Mouse (Mus musculus): Measurements from ENCODE around the gene Ndufs8. TPM values are rescaled to one million over a fixed set of nuclear protein-coding genes. Genes with fewer than 3 reads are reported as not detected.

Gene Ndufs8
- polyA plus RNA-seq, 1 experiment from 2014 or later = 361 TPM

GRCm38 (mm10) chr19:3884325-3884990 lies 28.1 kb downstream of the Ndufs8 start:
- ATAC-seq (ENCODE audit: extremely low read depth, insufficient number of reproducible peaks, low FRiP score, low TSS enrichment) = no peak
- Histone ChIP-seq H3K4me2 (no peak overlapping the region), H3K9ac (0 out of 2 replicates have a peak overlapping the region, but pooled peaks have one; percentile 33), H3K4me1 (peaks cover 22% of the 10 kb centered on the region), H3K9me3 (no peaks in the 10 kb centered on the region), H3K36me3 (peaks cover 48% of the 10 kb centered on the region), H3K27me3 (replicated peaks) (0 out of 2 replicates have a peak, but pooled peaks cover 3% of the 10 kb centered on the region), H3K27ac (replicated peaks) (peak overlapping the region; percentile 58), H3K4me3 (no peak overlapping the region)
- 37% methylated on average over 6 of the region's 6 CpGs for WGBS

- peaks cover 33% of the 10 kb centered on the region for H3K36me3 ChIP-seq
- 0 out of 2 replicates have a peak, but pooled peaks cover 3% of the 10 kb centered on the region for H3K27me3 ChIP-seq (replicated peaks)
- H3K9me3 ChIP-seq = no peaks in the 10 kb centered on the region
- H3K4me1 ChIP-seq = peaks cover 22% of the 10 kb centered on the region
- H3K27ac ChIP-seq (replicated peaks) = no peak overlapping the region
- ATAC-seq (ENCODE audit: extremely low read depth, insufficient number of reproducible peaks, low FRiP score, low TSS enrichment) = no peak
- H3K4me3 ChIP-seq = no peak overlapping the region
- WGBS = 87% methylated on average over 4 of the region's 4 CpGs
- H3K4me2 ChIP-seq = no peak overlapping the region
- no peak overlapping the region for H3K9ac ChIP-seq
These were observed 30.4 kb downstream of the Ndufs8 start for GRCm38 (mm10) chr19:3882214-3882613.

- Histone ChIP-seq H3K4me1 (peaks cover 21% of the 10 kb centered on the region), H3K9me3 (no peaks in the 10 kb centered on the region), H3K4me2 (no peak overlapping the region), H3K27ac (replicated peaks) (no peak overlapping the region), H3K9ac (no peak overlapping the region), H3K27me3 (replicated peaks) (no peaks in the 10 kb centered on the region), H3K36me3 (peaks cover 23% of the 10 kb centered on the region), H3K4me3 (no peak overlapping the region)
- WGBS = 87% methylated on average over 6 of the region's 6 CpGs
- ATAC-seq (ENCODE audit: extremely low read depth, insufficient number of reproducible peaks, low FRiP score, low TSS enrichment) = no peak
These were observed 32.3 kb downstream of the Ndufs8 start for GRCm38 (mm10) chr19:3880054-3880848.

- Histone ChIP-seq H3K4me1 (peaks cover 12% of the 10 kb centered on the region), H3K9ac (no peak overlapping the region), H3K36me3 (peaks cover 14% of the 10 kb centered on the region), H3K27ac (replicated peaks) (no peak overlapping the region), H3K9me3 (no peaks in the 10 kb centered on the region), H3K4me2 (no peak overlapping the region), H3K27me3 (replicated peaks) (no peaks in the 10 kb centered on the region), H3K4me3 (no peak overlapping the region)
- ATAC-seq (ENCODE audit: extremely low read depth, insufficient number of reproducible peaks, low FRiP score, low TSS enrichment) = no peak
- WGBS = 83% methylated on average over 7 of the region's 7 CpGs
These were observed 37.5 kb downstream of the Ndufs8 start for GRCm38 (mm10) chr19:3875045-3875444.

GRCm38 (mm10) chr19:3872373-3872772 lies 40.2 kb downstream of the Ndufs8 start:
- Histone ChIP-seq H3K27ac (replicated peaks) (no peak overlapping the region), H3K36me3 (peaks cover 11% of the 10 kb centered on the region), H3K9ac (no peak overlapping the region), H3K9me3 (no peaks in the 10 kb centered on the region), H3K4me3 (no peak overlapping the region), H3K27me3 (replicated peaks) (no peaks in the 10 kb centered on the region), H3K4me2 (no peak overlapping the region), H3K4me1 (peaks cover 17% of the 10 kb centered on the region)
- ATAC-seq (ENCODE audit: extremely low read depth, insufficient number of reproducible peaks, low FRiP score, low TSS enrichment) = no peak
- WGBS = 49% methylated on average over 4 of the region's 4 CpGs

- peaks cover 17% of the 10 kb centered on the region for H3K4me1 ChIP-seq
These were observed 41.1 kb downstream of the Ndufs8 start for GRCm38 (mm10) chr19:3871468-3871867.

GRCm38 (mm10) chr19:3868290-3868689 lies 44.3 kb downstream of the Ndufs8 start:
- Histone ChIP-seq H3K27me3 (replicated peaks) (no peaks in the 10 kb centered on the region), H3K9me3 (no peaks in the 10 kb centered on the region), H3K4me3 (no peak overlapping the region), H3K27ac (replicated peaks) (peak overlapping the region; percentile 61), H3K36me3 (peaks cover 19% of the 10 kb centered on the region), H3K4me1 (peaks cover 17% of the 10 kb centered on the region), H3K4me2 (no peak overlapping the region), H3K9ac (no peak overlapping the region)
- 82% methylated on average over 1 of the region's 1 CpGs for WGBS
- ATAC-seq (ENCODE audit: extremely low read depth, insufficient number of reproducible peaks, low FRiP score, low TSS enrichment) = no peak

More at GRCm38 (mm10) chr19:3871468-3871867, 41.1 kb downstream of the Ndufs8 start:
- Histone ChIP-seq H3K4me2 (no peak overlapping the region), H3K9ac (no peak overlapping the region), H3K9me3 (no peaks in the 10 kb centered on the region), H3K27ac (replicated peaks) (no peak overlapping the region), H3K27me3 (replicated peaks) (no peaks in the 10 kb centered on the region), H3K36me3 (peaks cover 7% of the 10 kb centered on the region; the same call in 1 of the 2 replicates), H3K4me3 (no peak overlapping the region)
- no peak for ATAC-seq (ENCODE audit: extremely low read depth, insufficient number of reproducible peaks, low FRiP score, low TSS enrichment)

- WGBS = 76% methylated on average over 2 of the region's 2 CpGs
- peaks cover 12% of the 10 kb centered on the region for H3K4me1 ChIP-seq
- ATAC-seq (ENCODE audit: extremely low read depth, insufficient number of reproducible peaks, low FRiP score, low TSS enrichment) = no peak
- H3K27me3 ChIP-seq (replicated peaks) = no peaks in the 10 kb centered on the region
- no peak overlapping the region for H3K9ac ChIP-seq
- peaks cover 22% of the 10 kb centered on the region for H3K36me3 ChIP-seq
- H3K9me3 ChIP-seq = no peaks in the 10 kb centered on the region
- no peak overlapping the region for H3K4me3 ChIP-seq
- H3K4me2 ChIP-seq = no peak overlapping the region
- H3K27ac ChIP-seq (replicated peaks) = no peak overlapping the region
These were observed 47.6 kb downstream of the Ndufs8 start for GRCm38 (mm10) chr19:3864960-3865359.

GRCm38 (mm10) chr19:3862713-3863112 lies 49.9 kb downstream of the Ndufs8 start:
- Histone ChIP-seq H3K4me3 (no peak overlapping the region), H3K27me3 (replicated peaks) (no peaks in the 10 kb centered on the region), H3K4me1 (peaks cover 10% of the 10 kb centered on the region; the same call in 1 of the 2 replicates), H3K9ac (no peak overlapping the region), H3K4me2 (no peak overlapping the region), H3K9me3 (no peaks in the 10 kb centered on the region), H3K36me3 (peaks cover 22% of the 10 kb centered on the region), H3K27ac (replicated peaks) (no peak overlapping the region)
- no peak for ATAC-seq (ENCODE audit: extremely low read depth, insufficient number of reproducible peaks, low FRiP score, low TSS enrichment)
- whole genome bisulfite sequencing = 50% methylated on average over 2 of the region's 2 CpGs
